Mouse (Mus musculus) CH12.LX (cell line): ENCODE measurements around the gene Akap8l. TPM values are rescaled to one million over a fixed set of nuclear protein-coding genes. Genes with fewer than 3 reads are reported as not detected.
A peak's percentile ranks its signal among the peaks of the same experiment; 100 is the strongest.

Experiments
- DNase-seq: peaks from one replicate; pipeline ENCODE4 v3.0.0-alpha.2; 2013; ENCODE audit errors: extremely low read depth
- H3K27ac ChIP-seq: 2 replicates; pipeline ENCODE4 v1.5.1; 2012; ENCODE audit warnings: low read depth, mild to moderate bottlenecking, control low read depth, moderate library complexity; ENCODE audit not compliant: insufficient read depth
- H3K27me3 ChIP-seq: replicated peaks from 2 replicates; pipeline ENCODE3; 2012; ENCODE audit warnings: inconsistent platforms
- H3K36me3 ChIP-seq, 2 experiments: replicated peaks in 1 of 2; 2 replicates each; pipeline versions ENCODE3 to v1.6.1; 2012; ENCODE audit warnings: inconsistent platforms in 1 of 2, low read length in 1 of 2, mild to moderate bottlenecking in 1 of 2, mixed read lengths in 1 of 2, moderate library complexity in 1 of 2; ENCODE audit not compliant: control insufficient read depth in 1 of 2, insufficient read depth in 1 of 2
- H3K4me1 ChIP-seq, 2 experiments: 2 replicates each; pipeline ENCODE4 v1.6.1; 2012; ENCODE audit warnings: inconsistent platforms in 1 of 2, moderate library complexity in 1 of 2; ENCODE audit not compliant: insufficient read depth in 2 of 2, control insufficient read depth in 1 of 2
- H3K4me2 ChIP-seq: 2 replicates; pipeline ENCODE4 v1.6.1; 2012; ENCODE audit warnings: low read depth, mild to moderate bottlenecking, control low read depth; ENCODE audit not compliant: poor library complexity, insufficient read depth, severe bottlenecking
- H3K4me3 ChIP-seq, 3 experiments: fragments of 150-350 bp in 1 of 3; sonication (generic) in 1 of 3; replicated peaks in 1 of 3; 2 replicates each; pipeline versions ENCODE3 to v1.5.1; 2011 to 2012; ENCODE audit warnings: low read depth in 2 of 3, low read length in 2 of 3, mild to moderate bottlenecking in 2 of 3, moderate library complexity in 2 of 3, control low read depth in 1 of 3, improper control_type of control experiment in 1 of 3, inconsistent platforms in 1 of 3, mixed read lengths in 1 of 3; ENCODE audit not compliant: poor library complexity in 1 of 3
- H3K79me2 ChIP-seq: replicated peaks from 2 replicates; pipeline ENCODE4 v1.6.1; 2012; ENCODE audit warnings: mild to moderate bottlenecking, moderate library complexity; ENCODE audit not compliant: control insufficient read depth, poor library complexity, insufficient read depth, severe bottlenecking; ENCODE audit errors: extremely low read depth
- H3K9ac ChIP-seq: 2 replicates; pipeline ENCODE4 v1.6.1; 2012; ENCODE audit warnings: low read depth, mild to moderate bottlenecking, control low read depth, moderate library complexity; ENCODE audit not compliant: insufficient read depth
- H3K9me3 ChIP-seq: replicated peaks from 2 replicates; pipeline ENCODE3; 2012; ENCODE audit warnings: low read length, inconsistent platforms, mixed read lengths
- BHLHE40 ChIP-seq: IDR thresholded peaks from 2 replicates; pipeline ENCODE4 v1.6.1; 2011; ENCODE audit warnings: mild to moderate bottlenecking, low read depth, low read length, improper control_type of control experiment
- CHD1 ChIP-seq: IDR thresholded peaks from 2 replicates; pipeline ENCODE4 v1.6.1; 2012; ENCODE audit warnings: low read depth, low read length, improper control_type of control experiment, inconsistent platforms
- CTCF ChIP-seq, 2 experiments: IDR thresholded peaks in 1 of 2; conservative IDR thresholded peaks in 1 of 2; 2 replicates each; pipeline ENCODE4 v1.5.1; 2011 to 2012; ENCODE audit warnings: low read depth in 2 of 2, low read length in 2 of 2, improper control_type of control experiment in 1 of 2, inconsistent platforms in 1 of 2, mild to moderate bottlenecking in 1 of 2, moderate library complexity in 1 of 2
- ETS1 ChIP-seq: conservative IDR thresholded peaks from 2 replicates; pipeline ENCODE4 v1.6.1; 2012; ENCODE audit warnings: low read depth, mild to moderate bottlenecking, inconsistent platforms, low read length, improper control_type of control experiment, moderate library complexity
- HCFC1 ChIP-seq: IDR thresholded peaks from 2 replicates; pipeline ENCODE4 v1.6.1; 2012; ENCODE audit warnings: low read depth, mild to moderate bottlenecking, inconsistent platforms, low read length, improper control_type of control experiment
- JUN ChIP-seq: IDR thresholded peaks from 2 replicates; pipeline ENCODE4 v1.6.1; 2011; ENCODE audit warnings: low read depth, mild to moderate bottlenecking, low read length, improper control_type of control experiment, moderate library complexity; ENCODE audit not compliant: insufficient read depth
- JUND ChIP-seq: conservative IDR thresholded peaks from 2 replicates; pipeline ENCODE4 v1.6.1; 2011; ENCODE audit warnings: low read depth, low read length, improper control_type of control experiment
- MAX ChIP-seq: IDR thresholded peaks from 2 replicates; pipeline ENCODE4 v1.6.1; 2011; ENCODE audit warnings: low read length, improper control_type of control experiment
- MEF2A ChIP-seq: IDR thresholded peaks from 2 replicates; pipeline ENCODE4 v1.6.1; 2014; ENCODE audit warnings: low read depth, mild to moderate bottlenecking, inconsistent platforms, low read length, improper control_type of control experiment, borderline replicate concordance
- PAX5 ChIP-seq: IDR thresholded peaks from 2 replicates; pipeline ENCODE4 v1.6.1; 2012; ENCODE audit warnings: low read length, inconsistent platforms, mixed read lengths
- RAD21 ChIP-seq: IDR thresholded peaks from 2 replicates; pipeline ENCODE4 v1.6.1; 2011; ENCODE audit warnings: low read depth, mild to moderate bottlenecking, low read length, improper control_type of control experiment, moderate library complexity
- RCOR1 ChIP-seq: conservative IDR thresholded peaks from 2 replicates; pipeline ENCODE4 v1.6.1; 2012; ENCODE audit warnings: low read depth, mild to moderate bottlenecking, inconsistent platforms, low read length, improper control_type of control experiment
- SIN3A ChIP-seq: IDR thresholded peaks from 2 replicates; pipeline ENCODE4 v1.6.1; 2012; ENCODE audit warnings: low read length, improper control_type of control experiment, inconsistent platforms
- SMC3 ChIP-seq: IDR thresholded peaks from 2 replicates; pipeline ENCODE4 v1.6.1; 2011; ENCODE audit warnings: low read depth, low read length, improper control_type of control experiment
- TBP ChIP-seq: conservative IDR thresholded peaks from 2 replicates; pipeline ENCODE4 v1.6.1; 2011; ENCODE audit warnings: low read depth, low read length, improper control_type of control experiment
- USF2 ChIP-seq: conservative IDR thresholded peaks from 2 replicates; pipeline ENCODE4 v1.6.1; 2011; ENCODE audit warnings: low read depth, low read length, improper control_type of control experiment
- ZKSCAN1 ChIP-seq: IDR thresholded peaks from 2 replicates; pipeline ENCODE4 v1.6.1; 2012; ENCODE audit warnings: low read depth, inconsistent platforms, low read length, improper control_type of control experiment, borderline replicate concordance
- ZMIZ1 ChIP-seq: IDR thresholded peaks from 2 replicates; pipeline ENCODE4 v1.6.1; 2012; ENCODE audit warnings: low read depth, mild to moderate bottlenecking, inconsistent platforms, low read length, improper control_type of control experiment
- ZNF384 ChIP-seq: IDR thresholded peaks from 2 replicates; pipeline ENCODE4 v1.6.1; 2012; ENCODE audit warnings: low read depth, low read length, improper control_type of control experiment, inconsistent platforms
- dilution Hi-C: fragments of 300-500 bp; cut with MboI; formaldehyde crosslinking; loops from 2 replicates; pipeline ENCODE4 v1.14.3; 2020; ENCODE audit warnings: low sequenced_read_pairs; ENCODE audit not compliant: extremely low pct_unique_long_range_greater_than_20kb, extremely low pct_ligation_motif_present
- in situ Hi-C: fragments of 300-500 bp; cut with MboI; formaldehyde crosslinking; loops from 3 replicates; pipeline ENCODE4 v1.14.3; 2019; ENCODE audit warnings: low sequenced_read_pairs, low pct_ligation_motif_present, low pct_unique_long_range_greater_than_20kb, mixed read lengths
- polyA plus RNA-seq: library from polyadenylated mRNA; unstranded; fragments of >175 nt; gene quantifications from 2 replicates; pipeline ENCODE4 v1.2.1, GENCODE M21; 2012; ENCODE audit warnings: low read depth; ENCODE audit not compliant: insufficient read length
- total RNA-seq, 2 experiments: library from RNA; depleted of rRNA; stranded (reverse); fragments of 300-350 nt in 1 of 2; fragments of >200 nt in 1 of 2; gene quantifications; 2 replicates each; pipeline ENCODE4 v1.2.3; 2012 to 2014

Gene Akap8l
- total and polyA plus RNA-seq, 3 experiments, result 29.6 to 43.4 (median 41.4) TPM

- no peak for TF ChIP-seq JUN
- no peak for TF ChIP-seq ETS1
- TF ChIP-seq HCFC1, result peak; percentile 75
- no peak for TF ChIP-seq PAX5
- no peak for TF ChIP-seq JUND
- TF ChIP-seq RCOR1, result no peak
- TF ChIP-seq CHD1, result no peak
- TF ChIP-seq MEF2A, result no peak
- TF ChIP-seq TBP, result peak; percentile 76
These were observed 29.6 kb downstream of the Akap8l start, which contains the start of gene Akap8 (continued) for GRCm38 (mm10) chr17:32320597-32321389.

GRCm38 (mm10) chr17:32319950-32320349 lies 30.5 kb downstream of the Akap8l start:
- Histone ChIP-seq H3K36me3 (peaks cover 31 to 56% of the 10 kb centered on the region in 2 experiments), H3K9ac (peak overlapping the region; percentile 93), H3K4me3 (peak overlapping the region; percentile 79 to 82 (median 79)), H3K4me2 (peak overlapping the region; percentile 73), H3K79me2 (peaks cover 42% of the 10 kb centered on the region), H3K27ac (peak overlapping the region; percentile 84; the same call in 1 of the 2 replicates), H3K9me3 (no peaks in the 10 kb centered on the region), H3K27me3 (no peaks in the 10 kb centered on the region)
- dilution Hi-C loops, result no loop called here
- TF ChIP-seq RCOR1, result no peak
- peak; percentile 79 for TF ChIP-seq MAX
- no peak for TF ChIP-seq CTCF (conservative IDR thresholded peaks at IDR 0.05 in 1 of 2, IDR thresholded peaks at IDR 0.05 in 1 of 2; ENCODE audit: low read depth in 2 of 2, low read length in 2 of 2)
- TF ChIP-seq, all 38 proteins: peak for 1
- in situ Hi-C loops, result no loop called here
- H3K4me1 ChIP-seq, result peaks cover 5 to 22% of the 10 kb centered on the region in 2 experiments; a peak in 3 of 4 replicates
- DNase-seq, result peak; percentile 19

GRCm38 (mm10) chr17:32317708-32318107 lies 32.7 kb downstream of the Akap8l start:
- Histone ChIP-seq H3K79me2 (peaks cover 42% of the 10 kb centered on the region), H3K27ac (no peak overlapping the region), H3K4me1 (peaks cover 5 to 22% of the 10 kb centered on the region in 2 experiments; a peak in 3 of 4 replicates), H3K27me3 (no peaks in the 10 kb centered on the region), H3K36me3 (peaks cover 49 to 63% of the 10 kb centered on the region in 2 experiments), H3K4me3 (no peak overlapping the region), H3K9me3 (no peaks in the 10 kb centered on the region)
- in situ Hi-C loops, result no loop called here
- no peak for DNase-seq
- dilution Hi-C loops, result no loop called here
- no peak for TF ChIP-seq ZNF384
- no peak for TF ChIP-seq RAD21
- no peak for TF ChIP-seq ZMIZ1
- no peak for TF ChIP-seq SMC3
- TF ChIP-seq MEF2A, result no peak
- no peak for TF ChIP-seq ZKSCAN1
- TF ChIP-seq HCFC1, result no peak
- TF ChIP-seq SIN3A, result no peak
- TF ChIP-seq JUND, result no peak
- TF ChIP-seq JUN, result no peak
- no peak for TF ChIP-seq BHLHE40
- TF ChIP-seq USF2, result no peak
- TF ChIP-seq, all 38 proteins: peak for 0
- Histone ChIP-seq H3K9ac (no peak overlapping the region), H3K4me2 (no peak overlapping the region)
